Mouse (Mus musculus) ES-Bruce4 (cell line): Measurements from ENCODE around the gene Snrpb2. TPM values are rescaled to one million over a fixed set of nuclear protein-coding genes. Genes with fewer than 3 reads are reported as not detected.

Source experiments
- H3K27ac ChIP-seq: 2 replicates; pipeline ENCODE4 v1.5.1; 2012; ENCODE audit warnings: low read length, inconsistent platforms; ENCODE audit not compliant: insufficient read depth
- H3K27me3 ChIP-seq: 2 replicates; pipeline ENCODE4 v1.6.1; 2012; ENCODE audit warnings: mild to moderate bottlenecking, low read length, inconsistent platforms; ENCODE audit not compliant: control insufficient read depth, poor library complexity, insufficient read depth, severe bottlenecking
- H3K36me3 ChIP-seq: 2 replicates; pipeline ENCODE4 v1.6.1; 2012; ENCODE audit warnings: inconsistent platforms, mild to moderate bottlenecking, low read length, moderate library complexity; ENCODE audit not compliant: control insufficient read depth, poor library complexity, insufficient read depth, severe bottlenecking
- H3K4me1 ChIP-seq: one replicate; pipeline ENCODE4 v1.8.1; 2011; ENCODE audit warnings: low read length; ENCODE audit not compliant: control insufficient read depth, insufficient read depth
- H3K4me3 ChIP-seq: 2 replicates; pipeline ENCODE4 v1.5.1; 2011; ENCODE audit warnings: low read depth, mild to moderate bottlenecking, low read length
- H3K9ac ChIP-seq: 2 replicates; pipeline ENCODE4 v1.6.1; 2012; ENCODE audit warnings: low read depth, mild to moderate bottlenecking, inconsistent platforms; ENCODE audit not compliant: poor library complexity, severe bottlenecking
- H3K9me3 ChIP-seq: replicated peaks from 2 replicates; pipeline ENCODE4 v1.6.1; 2012; ENCODE audit warnings: mild to moderate bottlenecking, low read length, inconsistent platforms; ENCODE audit not compliant: control insufficient read depth, poor library complexity, insufficient read depth, severe bottlenecking
- CTCF ChIP-seq: IDR thresholded peaks from one replicate; pipeline ENCODE4 v1.8.1; 2011; ENCODE audit warnings: low read depth, low read length
- EP300 ChIP-seq: IDR thresholded peaks from 2 replicates; pipeline ENCODE4 v1.6.1; 2011; ENCODE audit warnings: low read depth, low read length; ENCODE audit not compliant: insufficient read depth
- POLR2A ChIP-seq: IDR thresholded peaks from one replicate; pipeline ENCODE4 v1.8.1; 2011; ENCODE audit warnings: low read length; ENCODE audit not compliant: insufficient read depth
- polyA plus RNA-seq: library from polyadenylated mRNA; stranded (reverse); fragments of >200 nt; gene quantifications from 2 replicates; pipeline ENCODE4 v1.2.4, GENCODE M21; 2011; ENCODE audit warnings: low read depth; ENCODE audit not compliant: missing spikeins, insufficient read depth, insufficient read length

Gene Snrpb2
- polyA plus RNA-seq: 155 and 156 TPM in 2 replicates

DNA sequence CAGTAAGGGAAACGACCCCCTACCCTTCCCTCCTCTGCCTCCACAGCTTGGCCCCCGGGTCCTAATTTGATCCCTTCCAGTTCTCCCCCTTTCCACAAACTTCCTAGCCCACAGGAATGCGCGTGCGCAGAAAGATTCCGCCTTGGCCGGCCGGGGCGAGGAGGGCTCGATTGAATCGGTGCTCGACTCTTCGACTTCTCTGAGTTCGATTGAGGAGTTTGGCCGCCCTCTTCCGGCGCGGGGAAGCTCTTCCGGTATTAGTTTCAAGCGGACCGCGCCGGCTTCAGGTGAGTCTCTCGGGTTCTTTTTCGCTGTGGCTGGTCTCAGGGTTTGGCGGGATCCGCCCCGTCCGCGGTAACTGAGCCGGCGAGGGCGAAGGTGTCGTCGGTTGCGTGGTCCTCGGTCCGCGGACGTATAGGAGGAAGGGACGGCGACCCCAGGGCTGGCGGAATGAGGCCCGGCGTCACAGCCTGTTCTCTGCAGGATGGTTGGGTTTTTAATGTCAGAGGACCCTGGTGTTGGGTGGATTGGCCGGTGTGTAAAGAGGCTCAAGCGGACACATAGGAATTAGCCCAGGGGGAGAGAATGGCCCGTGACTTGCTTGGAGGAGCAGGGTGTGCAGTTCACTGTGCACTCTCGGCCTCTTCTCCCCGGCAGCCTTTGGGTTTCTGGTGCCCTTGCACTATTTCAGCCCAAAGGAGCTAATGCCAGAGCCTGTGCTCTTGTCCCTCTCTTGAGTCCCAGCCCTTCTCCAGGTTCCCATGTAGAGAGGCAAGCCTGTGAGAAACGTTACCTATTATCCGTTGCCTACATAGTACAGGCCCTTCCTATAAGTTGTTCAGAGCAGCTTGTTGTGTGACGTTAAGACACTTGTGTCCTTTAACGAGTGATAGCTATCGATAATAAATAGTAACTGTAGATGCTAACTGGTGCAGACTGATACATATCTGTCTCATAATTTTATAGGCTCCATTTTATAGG is at the start of gene Snrpb2:
Snrpb2 (plus strand) TSS at position 228 of the 981 bp plus-strand sequence.
- no peak within 1 kb of the TSS for H3K27ac ChIP-seq

DNA sequence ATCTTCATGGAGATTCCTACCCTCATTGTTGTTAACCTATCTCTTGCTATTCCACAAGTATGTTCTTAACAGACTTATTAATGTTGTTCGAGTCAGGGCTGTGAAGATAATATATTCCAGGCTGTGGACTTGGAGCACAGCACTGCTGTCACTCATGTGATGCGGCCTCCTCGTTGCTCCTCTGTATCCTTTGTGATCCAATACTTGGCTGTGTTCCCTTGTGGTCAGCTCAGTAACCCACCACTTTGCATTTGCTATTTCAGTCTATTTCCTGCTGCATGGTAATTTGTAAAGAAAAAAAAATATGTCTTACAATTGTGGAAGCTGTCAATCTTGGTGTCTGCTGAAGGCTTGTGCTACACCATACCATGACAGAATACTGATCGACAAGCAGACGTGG is 49.8 kb upstream of the Snrpb2 start:
- TF ChIP-seq EP300 (no peak), CTCF (no peak), POLR2A (no peak)
- H3K27me3 ChIP-seq: no peaks in the 10 kb centered on the region
- no peaks in the 10 kb centered on the region for H3K36me3 ChIP-seq
- H3K4me3 ChIP-seq: no peak overlapping the region
- H3K27ac ChIP-seq: no peak overlapping the region
- no peak overlapping the region for H3K9ac ChIP-seq
- H3K9me3 ChIP-seq: no peaks in the 10 kb centered on the region
- H3K4me1 ChIP-seq: no peaks in the 10 kb centered on the region

More for the DNA sequence above, at the start of gene Snrpb2:
- peak within 1 kb of the TSS; percentile 100 for H3K4me3 ChIP-seq
- H3K9ac ChIP-seq: peak within 1 kb of the TSS; percentile 85
- H3K9me3 ChIP-seq: no peaks in the 10 kb centered on the region
- TF ChIP-seq POLR2A (no peak), EP300 (no peak), CTCF (no peak)
- no peaks in the 10 kb centered on the region for H3K27me3 ChIP-seq
- no peaks in the 10 kb centered on the region for H3K4me1 ChIP-seq
- H3K36me3 ChIP-seq: peaks cover 7% of the 10 kb centered on the region

DNA sequence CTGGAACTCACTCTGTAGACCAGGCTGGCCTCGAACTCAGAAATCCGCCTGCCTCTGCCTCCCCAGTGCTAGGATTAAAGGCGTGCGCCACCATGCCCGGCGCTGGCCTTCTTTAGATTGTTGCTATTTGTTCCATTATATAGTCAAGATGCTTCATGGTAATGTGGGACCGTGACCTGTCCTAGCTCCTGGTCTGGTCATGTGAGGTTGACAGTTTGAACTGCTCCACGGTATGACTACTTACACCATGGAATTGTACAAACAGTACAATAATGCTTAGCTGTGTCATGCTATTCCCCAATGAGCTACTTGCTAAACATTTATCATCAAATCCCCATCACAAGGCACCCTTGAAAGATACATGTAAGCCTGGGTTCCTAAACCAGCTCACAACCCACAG is 44.8 kb upstream of the Snrpb2 start:
- no peak for TF ChIP-seq POLR2A
- no peak for TF ChIP-seq CTCF
- no peak for TF ChIP-seq EP300
- H3K36me3 ChIP-seq: no peaks in the 10 kb centered on the region
- H3K27ac ChIP-seq: no peak overlapping the region

DNA sequence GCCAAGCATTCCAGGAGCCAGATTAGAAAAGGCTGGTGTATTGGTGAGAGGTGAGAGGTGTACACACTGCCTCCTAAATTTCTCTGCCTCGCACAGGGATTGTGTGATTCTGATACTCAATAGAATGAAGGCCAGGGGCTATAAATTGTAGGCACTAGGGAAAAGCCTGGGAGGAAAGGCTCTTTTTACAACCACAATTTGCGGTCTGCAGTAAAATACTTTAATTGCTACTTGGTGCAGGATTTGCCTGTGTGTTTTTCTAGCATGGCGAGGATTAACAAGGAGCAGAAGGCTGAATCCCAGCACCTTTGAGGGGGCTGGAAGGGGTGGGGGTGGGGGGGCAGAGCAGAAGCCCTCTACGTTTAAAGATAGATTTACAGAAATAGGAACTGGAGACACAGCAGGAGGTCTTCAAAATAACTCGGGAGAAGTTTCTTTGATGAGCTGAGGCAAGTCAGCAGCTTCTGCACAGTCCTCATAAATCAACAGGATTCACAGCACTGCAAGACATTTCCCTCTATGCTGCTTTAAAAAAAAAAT is 44.2 kb upstream of the Snrpb2 start:
- no peaks in the 10 kb centered on the region for H3K36me3 ChIP-seq
- H3K9ac ChIP-seq: no peak overlapping the region
- no peak overlapping the region for H3K4me3 ChIP-seq
- no peaks in the 10 kb centered on the region for H3K27me3 ChIP-seq
- H3K27ac ChIP-seq: no peak overlapping the region
- H3K4me1 ChIP-seq: no peaks in the 10 kb centered on the region
- H3K9me3 ChIP-seq: no peaks in the 10 kb centered on the region
- no peak for TF ChIP-seq CTCF
- no peak for TF ChIP-seq EP300
- TF ChIP-seq POLR2A: no peak

More for the DNA sequence above, 44.8 kb upstream of the Snrpb2 start:
- no peaks in the 10 kb centered on the region for H3K27me3 ChIP-seq
- H3K9me3 ChIP-seq: no peaks in the 10 kb centered on the region
- H3K9ac ChIP-seq: no peak overlapping the region
- H3K4me3 ChIP-seq: no peak overlapping the region
- no peaks in the 10 kb centered on the region for H3K4me1 ChIP-seq

DNA sequence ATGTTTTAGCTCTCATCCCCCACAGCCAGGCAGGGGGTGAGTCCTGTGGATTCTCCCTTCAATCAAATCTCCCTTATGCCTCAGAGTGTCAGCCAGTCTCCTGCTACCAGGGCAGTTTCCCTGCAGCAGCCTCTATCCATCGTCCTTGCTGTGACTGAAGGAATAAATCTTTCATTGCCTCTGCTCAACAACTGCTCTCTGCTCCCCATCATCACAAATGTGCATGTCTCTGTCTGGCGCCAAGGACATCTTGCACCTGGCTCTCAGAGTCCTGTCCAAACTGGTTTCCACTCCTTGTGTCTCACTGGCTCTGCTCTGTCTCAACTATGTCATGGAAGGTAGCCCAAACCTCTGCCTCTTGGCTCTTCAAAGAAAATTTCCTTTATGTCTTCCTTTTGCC is 43.1 kb upstream of the Snrpb2 start:
- no peak overlapping the region for H3K4me3 ChIP-seq
- no peaks in the 10 kb centered on the region for H3K36me3 ChIP-seq
- no peaks in the 10 kb centered on the region for H3K4me1 ChIP-seq
- no peaks in the 10 kb centered on the region for H3K9me3 ChIP-seq
- H3K27me3 ChIP-seq: no peaks in the 10 kb centered on the region
- no peak overlapping the region for H3K9ac ChIP-seq
- no peak overlapping the region for H3K27ac ChIP-seq
- TF ChIP-seq EP300 (no peak), POLR2A (no peak), CTCF (no peak)

DNA sequence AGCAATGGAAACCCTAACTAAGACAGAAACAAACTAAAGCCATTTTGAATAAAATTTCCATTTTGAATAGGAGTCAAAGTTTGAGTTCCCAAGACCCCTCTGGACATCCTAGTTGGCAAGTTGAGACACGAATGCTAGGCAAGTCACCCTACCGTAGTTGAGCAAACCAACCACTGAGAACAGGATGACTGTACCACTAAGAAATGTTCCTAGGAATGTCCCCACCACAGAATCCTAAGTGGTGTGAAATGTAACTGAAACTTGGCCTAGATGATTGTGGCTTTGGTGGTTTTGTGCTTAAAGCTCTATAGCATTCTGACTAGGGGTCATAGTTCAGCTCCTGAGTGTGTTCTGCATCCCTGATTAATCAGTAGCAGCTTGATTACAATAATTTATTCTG is 39.5 kb upstream of the Snrpb2 start:
- H3K36me3 ChIP-seq: no peaks in the 10 kb centered on the region
- no peaks in the 10 kb centered on the region for H3K27me3 ChIP-seq
- no peaks in the 10 kb centered on the region for H3K4me1 ChIP-seq
- no peak for TF ChIP-seq CTCF
- TF ChIP-seq EP300: no peak
- no peak for TF ChIP-seq POLR2A
- H3K9me3 ChIP-seq: no peaks in the 10 kb centered on the region
- H3K9ac ChIP-seq: no peak overlapping the region
- no peak overlapping the region for H3K4me3 ChIP-seq
- no peak overlapping the region for H3K27ac ChIP-seq
